Mouse (Mus musculus) monocyte, adult 5-6 weeks (primary cell): Measurements from ENCODE around the gene Sphk1. TPM values are rescaled to one million over a fixed set of nuclear protein-coding genes. Genes with fewer than 3 reads are reported as not detected.

Experiments
- ATAC-seq: fragments of 153-309, 156-312 bp; replicated peaks from 2 replicates; pipeline ENCODE4 v1.8.0; 2017; ENCODE audit warnings: mild to moderate bottlenecking; ENCODE audit not compliant: low TSS enrichment, insufficient number of reproducible peaks, severe bottlenecking, poor library complexity, low FRiP score
- total RNA-seq: library from RNA; stranded (forward); fragments of 200-1000, 200-491, 200-594 nt; gene quantifications from 3 replicates; pipeline ENCODE4 v1.2.3, GENCODE M21; 2017

The Sphk1 gene
- total RNA-seq, 1 experiment from 2014 or later: not detected

DNA sequence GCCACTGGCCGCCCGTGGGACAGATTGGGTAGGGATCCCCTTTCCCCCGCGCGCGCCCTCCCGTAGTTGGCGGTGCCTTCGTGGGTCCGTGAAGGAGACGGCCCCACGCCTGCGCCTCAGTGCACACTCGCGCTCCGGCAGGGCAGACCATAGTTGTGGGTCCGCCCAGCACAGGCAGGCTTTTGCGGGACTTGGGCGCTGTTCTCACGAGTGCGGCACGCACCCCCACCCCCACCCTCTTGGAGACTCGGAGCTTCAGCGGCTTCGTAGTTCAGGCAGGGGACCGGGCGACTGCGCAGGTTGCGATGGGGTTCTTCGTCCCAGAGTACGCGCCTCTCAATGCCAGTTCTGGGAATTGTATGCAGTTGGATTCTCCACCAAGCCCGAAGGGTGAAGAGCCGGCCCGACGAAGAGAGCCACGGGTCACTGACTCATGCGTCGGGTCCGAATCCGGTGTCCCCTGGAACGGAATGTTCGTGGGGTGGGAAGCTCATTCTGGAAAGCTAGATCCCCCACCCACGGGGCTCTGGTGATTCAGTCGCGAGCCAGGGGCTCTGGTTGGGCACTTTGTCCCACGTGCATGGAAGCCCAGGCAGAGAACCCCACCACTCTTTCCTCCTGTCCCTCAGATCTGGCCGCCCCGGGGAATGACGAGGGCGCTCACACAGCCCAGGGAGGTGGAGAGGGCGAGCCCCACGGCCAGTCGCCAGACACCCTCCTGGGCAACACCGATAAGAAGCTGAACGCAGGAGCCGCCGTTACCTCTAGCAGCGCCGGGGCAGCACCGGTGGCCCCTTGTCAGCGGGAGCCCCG is 2.8 kb downstream of the Sphk1 start:
- no peak for ATAC-seq

DNA sequence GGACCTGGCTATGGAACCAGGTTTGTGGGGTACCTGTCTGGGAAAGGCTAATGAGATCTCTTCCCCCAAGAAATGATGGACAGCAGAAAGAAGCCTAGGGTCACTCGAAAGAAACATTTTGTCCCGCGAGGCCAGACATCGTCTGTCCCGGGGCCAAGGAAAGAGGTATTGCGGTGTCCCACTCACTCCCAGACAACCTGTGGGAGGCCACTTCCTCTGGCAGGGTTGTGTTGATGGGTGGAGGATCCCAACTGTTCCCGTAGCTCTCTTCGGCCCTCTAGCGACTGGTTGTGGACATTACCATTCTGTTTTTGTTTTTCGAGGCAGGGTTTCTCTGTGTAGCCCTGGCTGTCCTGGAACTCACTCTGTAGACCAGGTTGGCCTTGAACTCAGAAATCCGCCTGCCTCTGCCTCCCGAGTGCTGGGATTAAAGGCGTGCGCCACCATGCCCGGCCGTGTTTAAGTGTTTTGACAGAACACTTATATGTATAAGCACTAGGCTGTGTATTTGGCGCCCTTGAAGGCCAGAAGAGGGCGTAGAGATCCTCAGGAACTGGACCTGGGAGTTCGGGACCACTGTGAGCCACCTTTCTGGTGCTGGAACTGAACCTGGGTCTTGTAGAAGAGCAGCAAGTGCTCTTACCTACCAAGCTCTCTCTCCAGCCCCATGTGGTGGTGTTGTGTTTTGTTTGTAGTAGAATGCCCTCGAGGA is 3.6 kb downstream of the Sphk1 start:
- ATAC-seq: 0 out of 2 replicates have a peak, but pooled peaks have one; percentile 41

- no peak for ATAC-seq
Observed at GRCm38 (mm10) chr11:116536685-116537084, 6.0 kb downstream of the Sphk1 start.

DNA sequence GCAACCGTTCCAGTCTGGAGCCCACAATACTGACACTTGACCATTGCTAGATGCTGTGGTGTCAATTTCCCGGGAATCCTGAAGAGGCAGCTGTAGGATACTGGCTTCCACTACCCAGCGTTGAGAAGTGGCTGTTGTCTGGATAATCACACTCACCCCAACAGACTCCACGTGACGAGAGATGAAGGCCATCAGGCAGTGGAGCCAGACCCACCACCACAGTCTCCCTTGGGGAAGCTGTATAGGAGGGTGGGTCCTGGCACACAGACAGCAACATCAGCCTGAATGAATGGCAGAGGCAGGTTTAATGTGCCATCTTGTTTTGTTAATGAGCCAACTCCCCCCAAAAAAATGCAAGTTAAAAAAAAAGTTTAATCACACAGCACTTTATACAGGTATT is 6.7 kb downstream of the Sphk1 start:
- ATAC-seq: no peak

DNA sequence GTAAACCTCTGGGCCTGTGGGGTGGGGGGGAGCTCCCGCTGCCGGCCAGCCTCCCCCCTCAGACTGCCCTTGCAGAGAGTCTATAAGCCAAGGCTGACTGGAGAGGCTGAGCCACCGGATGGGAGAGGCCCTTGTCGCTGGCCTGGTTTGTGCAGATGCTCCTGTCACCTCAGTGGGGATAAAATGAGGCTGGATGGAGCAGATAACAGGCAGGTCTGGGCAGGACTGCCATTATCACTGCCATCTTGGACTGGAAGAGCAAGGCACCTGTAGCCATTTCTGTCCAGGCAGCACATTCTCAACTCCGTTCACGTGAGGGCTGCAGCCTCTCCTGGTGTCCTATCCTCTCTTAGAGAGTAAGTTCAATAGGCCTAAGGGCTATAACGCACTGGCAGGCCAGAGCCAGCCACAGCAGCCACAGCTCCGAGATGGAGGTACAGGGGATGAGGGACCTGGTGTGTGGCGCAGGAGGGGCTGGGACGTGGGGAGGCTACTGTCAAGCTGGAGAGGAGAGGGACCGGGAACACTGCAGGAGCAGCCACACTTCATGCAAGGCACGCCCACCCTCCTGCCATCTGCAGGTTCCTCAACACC is 7.5 kb downstream of the Sphk1 start:
- no peak for ATAC-seq

DNA sequence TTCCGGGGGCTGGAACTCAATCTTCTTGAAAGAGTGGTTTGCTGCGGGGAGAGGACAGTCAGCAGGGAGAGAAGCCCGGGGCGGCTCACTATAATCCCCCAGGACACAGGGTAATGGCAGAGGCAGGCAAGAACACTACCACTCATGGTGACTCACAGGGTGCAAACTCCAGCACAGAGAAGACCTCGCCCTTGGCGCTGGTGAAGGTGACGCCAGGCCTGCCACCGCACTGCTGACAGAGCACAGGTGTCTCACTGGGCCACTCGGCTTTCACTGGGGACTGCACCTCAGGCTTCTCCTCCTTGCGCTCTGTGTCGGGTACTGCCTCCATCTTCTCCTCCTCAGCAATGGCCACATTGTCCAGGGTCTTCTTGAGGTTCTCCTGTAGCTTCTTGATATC is 10.5 kb downstream of the Sphk1 start:
- no peak for ATAC-seq

GRCm38 (mm10) chr11:116543110-116543509 is 12.4 kb downstream of the Sphk1 start:
- no peak for ATAC-seq

- no peak for ATAC-seq
Observed at GRCm38 (mm10) chr11:116547296-116548060, 16.8 kb downstream of the Sphk1 start.

GRCm38 (mm10) chr11:116548780-116549179 is 18.1 kb downstream of the Sphk1 start:
- no peak for ATAC-seq

DNA sequence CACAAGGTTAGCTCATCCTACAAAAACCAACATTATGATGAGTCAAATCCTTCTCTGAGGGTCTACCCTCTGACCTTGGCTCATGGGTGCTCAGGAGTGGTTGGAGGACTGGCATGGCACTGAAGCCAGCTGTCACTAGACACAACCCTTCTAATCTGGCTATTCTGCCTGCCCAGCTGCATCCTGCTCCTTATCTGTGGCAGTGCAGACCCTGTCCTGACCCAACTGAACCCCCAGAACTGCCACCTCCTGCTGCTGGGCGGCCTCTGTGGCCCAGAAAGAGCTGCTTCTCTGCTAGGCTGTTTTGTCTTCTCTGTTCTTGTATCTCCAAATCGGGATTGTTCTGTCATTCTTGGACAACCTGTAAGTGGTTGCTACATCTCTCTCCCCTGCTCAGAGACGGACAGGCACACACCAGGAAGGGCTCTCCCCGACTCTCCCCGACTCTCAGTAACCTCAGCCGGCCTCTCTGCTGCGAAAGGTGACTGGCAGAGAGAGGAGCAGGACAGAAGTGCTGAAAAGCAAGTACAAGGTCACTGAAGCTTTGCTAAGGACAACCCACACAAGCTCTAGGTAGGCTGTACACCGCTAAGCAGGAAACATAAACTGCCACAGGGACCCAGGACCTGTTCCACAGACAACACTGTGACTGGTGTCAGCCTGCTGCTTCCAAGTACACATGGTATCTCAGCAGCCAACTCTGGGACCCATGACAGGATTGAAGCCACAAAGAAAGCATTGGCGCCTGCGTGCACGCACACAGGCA is 18.7 kb downstream of the Sphk1 start:
- no peak for ATAC-seq

DNA sequence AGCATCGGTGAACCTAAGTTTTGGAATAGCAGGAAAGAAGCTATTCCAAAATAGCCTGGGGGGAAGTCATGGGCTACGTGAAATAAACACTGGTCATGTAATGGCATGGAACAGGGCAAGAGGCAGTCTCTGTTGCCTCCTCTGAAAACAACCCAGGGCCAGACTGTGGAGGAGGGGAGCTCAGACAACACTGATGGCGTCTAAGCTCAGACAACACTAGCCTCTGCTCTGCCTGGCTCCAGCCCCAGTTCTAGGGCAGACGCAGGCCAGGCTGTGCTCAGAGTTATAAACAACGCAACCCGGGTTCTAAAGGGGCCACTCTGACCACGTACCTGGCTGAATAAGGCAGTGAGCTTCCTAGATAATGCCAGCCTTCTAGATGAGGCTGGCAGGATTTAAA is 20.0 kb downstream of the Sphk1 start:
- ATAC-seq: no peak

DNA sequence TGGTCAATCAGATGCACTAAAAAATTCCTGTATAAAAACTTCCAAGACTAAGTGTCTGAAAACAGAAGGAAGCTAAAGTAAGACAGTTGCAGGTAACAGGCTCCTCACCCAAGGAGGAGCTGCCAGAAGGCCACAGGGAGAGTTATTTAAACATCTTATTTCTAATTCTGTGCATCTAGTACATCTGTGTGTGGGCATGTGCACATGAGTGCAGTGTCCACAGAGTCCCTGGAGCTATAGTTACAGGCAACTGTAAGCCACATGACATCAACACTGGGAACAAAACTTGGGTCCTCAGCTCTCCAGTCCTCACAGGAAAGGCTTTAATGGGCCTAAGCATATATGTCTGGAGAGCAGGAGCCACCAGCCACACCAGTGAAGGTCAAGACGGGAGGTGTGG is 21.5 kb downstream of the Sphk1 start:
- no peak for ATAC-seq

GRCm38 (mm10) chr11:116554171-116554878 is 23.6 kb downstream of the Sphk1 start:
- 0 out of 2 replicates have a peak, but pooled peaks have one; percentile 55 for ATAC-seq

DNA sequence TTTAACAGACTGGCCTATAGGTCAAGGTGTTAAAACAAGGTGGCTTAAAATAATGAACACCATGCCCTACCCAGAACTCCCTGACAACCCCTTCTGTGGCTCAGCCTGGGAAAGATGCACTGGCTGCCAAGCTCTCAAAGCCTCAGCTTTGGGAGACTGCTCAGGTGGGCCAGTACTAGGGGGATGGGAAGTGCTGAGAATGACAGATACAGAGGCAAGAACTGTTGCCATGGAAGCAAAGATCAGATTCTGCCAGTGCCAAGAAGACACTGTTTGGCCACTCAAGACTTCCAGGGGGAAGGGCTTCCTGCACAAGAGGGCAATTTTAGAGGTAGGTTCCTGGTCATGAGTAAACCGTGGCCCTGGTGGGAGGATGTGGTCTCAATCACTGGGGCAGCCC is 24.8 kb downstream of the Sphk1 start:
- no peak for ATAC-seq

- ATAC-seq: no peak
Observed at GRCm38 (mm10) chr11:116556308-116556707, 25.6 kb downstream of the Sphk1 start.

- no peak for ATAC-seq
Observed at GRCm38 (mm10) chr11:116565283-116566041, 34.7 kb downstream of the Sphk1 start.

DNA sequence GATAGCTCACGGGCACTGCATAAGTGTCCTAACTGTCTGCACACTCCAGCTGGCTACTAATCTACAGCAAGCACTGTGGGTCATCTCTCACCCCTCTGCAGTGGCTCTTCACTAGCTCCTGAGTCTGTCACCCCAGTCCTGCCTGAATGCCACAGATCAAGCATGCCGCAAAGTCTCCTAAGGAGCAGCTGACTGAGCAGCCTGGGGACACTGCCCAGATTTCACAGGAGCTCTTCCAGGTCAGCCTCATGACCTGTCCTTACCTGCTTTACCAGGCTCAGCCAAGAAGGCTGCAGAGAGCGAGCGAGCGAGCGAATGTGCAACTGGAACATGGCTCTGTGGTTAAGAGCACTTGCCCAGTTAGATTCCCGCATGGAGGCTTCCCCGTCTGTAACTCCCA is 36.8 kb downstream of the Sphk1 start:
- no peak for ATAC-seq
